Mouse (Mus musculus) layer of hippocampus, postnatal 10 days (tissue): Measurements from ENCODE around the gene Leng9. TPM values are rescaled to one million over a fixed set of nuclear protein-coding genes. Genes with fewer than 3 reads are reported as not detected.
"Not testable (repeated sequence)": the region's sequence is repeated elsewhere in the genome, so short reads cannot be mapped to it uniquely, and the experiment has no call there.

Source experiments
- DNase-seq, 2 experiments: peaks; one replicate each; pipeline ENCODE4 v3.0.0; 2021; ENCODE audit warnings: low spot score in 2 of 2
- long read RNA-seq: library from polyadenylated mRNA; stranded (forward); transcript quantifications from one replicate; pipeline ENCODE4 v2.0.0, GENCODE M21; 2023
- total RNA-seq, 2 experiments: library from RNA; stranded (reverse); gene quantifications; 2 replicates each; pipeline ENCODE4 v1.2.3; 2021

Gene Leng9
- total RNA-seq, result 1 to 10 TPM; 4.2 to 5.0 TPM
- long read RNA-seq, transcript Leng9-201 (1 exons, 2,460 nt), result major isoform, 7 of 7 reads
- long read RNA-seq, partial matches to known transcripts, result 0 of 7 reads
- long read RNA-seq, other reads (novel, unspliced or antisense), result 0 of 7 reads

DNA sequence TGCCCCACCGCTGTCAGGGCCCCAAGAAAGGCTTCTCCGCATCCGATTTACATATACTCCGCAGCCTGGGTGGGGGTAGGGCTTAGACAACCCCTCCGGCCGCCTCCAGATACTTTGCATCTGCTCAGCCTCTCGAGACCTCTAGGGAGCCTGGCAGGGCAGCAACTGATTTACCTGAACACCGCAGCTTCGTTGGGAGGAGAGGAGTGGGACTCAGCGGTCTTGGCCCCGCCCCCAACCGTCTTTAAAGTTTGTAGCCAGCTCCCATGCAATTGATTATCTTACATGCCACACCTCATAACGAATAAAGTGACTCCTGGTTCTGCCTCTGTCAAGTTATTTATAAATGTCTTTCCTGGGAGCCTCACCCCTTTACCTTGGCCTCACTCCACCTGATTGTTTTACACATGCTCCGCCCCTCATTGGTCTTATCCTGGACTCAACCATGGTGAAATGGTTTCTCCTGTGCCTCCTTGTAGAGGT lies at the start of gene Leng9:
Leng9 (minus strand) TSS at position 316 of the 483 bp plus-strand sequence.
- peak; percentile 26 to 45 for DNase-seq

GRCm38 (mm10) chr7:4178438-4178837 lies 28.3 kb upstream of the Leng9 start:
- DNase-seq, result peak; percentile 21 to 27

DNA sequence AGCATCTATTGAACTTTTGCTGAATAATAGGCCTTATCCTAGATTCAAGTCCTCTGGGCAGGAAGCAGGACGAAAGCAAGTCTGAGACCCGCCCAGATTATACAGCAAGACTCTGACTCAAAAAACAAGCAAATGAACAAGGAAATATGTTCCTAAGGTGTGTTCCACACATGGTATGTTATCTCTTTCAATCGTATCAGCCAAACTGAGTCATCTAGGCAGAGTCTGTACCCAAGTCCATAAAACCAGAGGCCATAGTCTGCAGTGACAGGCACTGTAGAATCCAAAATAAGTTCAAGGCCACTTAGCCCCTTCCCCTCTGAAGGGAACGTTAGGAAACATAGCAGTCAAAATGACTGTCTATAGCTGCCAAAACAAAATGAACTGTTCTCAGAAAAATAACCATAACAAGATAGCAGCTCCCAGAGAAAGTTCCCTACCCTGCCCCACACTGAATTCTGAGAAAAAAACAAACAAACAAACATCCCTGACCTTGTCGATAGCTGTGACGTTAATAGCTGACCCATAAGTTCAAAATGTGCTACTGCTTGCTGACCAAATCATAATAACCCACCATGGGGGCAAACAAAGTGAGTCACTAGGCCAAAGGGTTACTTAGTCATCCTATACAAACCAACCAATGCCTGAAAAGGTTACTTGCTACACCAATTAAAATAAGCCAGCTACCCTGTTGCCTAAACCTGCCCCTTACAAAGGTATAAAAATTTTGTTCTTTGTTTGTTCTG lies 20.2 kb upstream of the Leng9 start:
- DNase-seq, result no peak

DNA sequence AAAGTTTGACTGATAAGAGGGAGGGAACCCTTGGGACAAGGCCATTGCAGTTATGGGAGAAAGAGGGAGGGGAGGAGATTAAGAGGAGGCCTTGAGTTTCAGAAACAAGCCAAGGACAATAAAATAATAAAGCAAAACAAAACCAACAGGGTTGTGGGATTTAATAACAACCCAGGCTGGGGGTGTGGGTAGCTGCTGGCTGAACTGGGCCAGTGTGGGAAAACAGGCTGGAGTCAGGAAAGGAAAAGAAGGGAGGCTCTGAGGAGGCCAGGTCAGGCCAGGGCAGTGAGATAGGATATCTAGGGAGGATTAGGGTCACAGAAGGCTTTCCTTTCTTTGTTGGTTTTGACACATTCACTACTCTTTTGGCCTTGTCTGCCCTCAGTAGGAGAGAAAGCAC lies 16.9 kb upstream of the Leng9 start:
- DNase-seq, result no peak

GRCm38 (mm10) chr7:4165286-4165685 lies 15.1 kb upstream of the Leng9 start:
- DNase-seq, result no peak

GRCm38 (mm10) chr7:4164090-4164910 lies 14.1 kb upstream of the Leng9 start, which contains the start of gene Cdc42ep5:
Gene Cdc42ep5 (minus strand): TSS chr7:4164860.
- DNase-seq, result no peak

GRCm38 (mm10) chr7:4163571-4164072 lies 13.4 kb upstream of the Leng9 start:
- no peak for DNase-seq

GRCm38 (mm10) chr7:4161596-4161995 lies 11.4 kb upstream of the Leng9 start:
- not testable (repeated sequence) for DNase-seq

- no peak for DNase-seq
These were observed 4.8 kb upstream of the Leng9 start for GRCm38 (mm10) chr7:4154976-4155375.

GRCm38 (mm10) chr7:4154356-4154755 lies 4.2 kb upstream of the Leng9 start:
- DNase-seq, result no peak

- no peak for DNase-seq
These were observed 1.1 kb upstream of the Leng9 start for GRCm38 (mm10) chr7:4151241-4151640.

GRCm38 (mm10) chr7:4150811-4151221 lies 642 bp upstream of the Leng9 start:
- DNase-seq, result peak; percentile 32 to 45

- peak; percentile 81 to 87 for DNase-seq
These were observed 742 bp downstream of the Leng9 start for GRCm38 (mm10) chr7:4149209-4150054.

- DNase-seq, result peak; percentile 42 to 60
These were observed 1.6 kb downstream of the Leng9 start for GRCm38 (mm10) chr7:4148341-4149208.

- DNase-seq, result no peak
These were observed 2.3 kb downstream of the Leng9 start for GRCm38 (mm10) chr7:4147836-4148235.

GRCm38 (mm10) chr7:4147371-4147770 lies 2.8 kb downstream of the Leng9 start:
- peak; percentile 8 to 21 for DNase-seq

- DNase-seq, result peak; percentile 5 to 22
These were observed 3.7 kb downstream of the Leng9 start for GRCm38 (mm10) chr7:4146241-4147180.

- peak; percentile 58 to 63 for DNase-seq
These were observed 4.5 kb downstream of the Leng9 start for GRCm38 (mm10) chr7:4145552-4146190.
